In genomic region chr3:99266752-99267303, GRCm38 (mm10) we compare ENCODE assay signal across 16 mouse cellular contexts. TPM values are rescaled to one million over a fixed set of nuclear protein-coding genes. Genes with fewer than 3 reads are reported as not detected.
"Had no signal": no experiment of that assay in that cellular context is flagged by ENCODE, and none has a peak within 500 bp of the region (broad histone marks: within the 10 kb centered on the region; RNA-seq: fewer than 3 reads in every experiment).

No protein-coding gene starts in this region.

- H3K27ac ChIP-seq: liver, embryonic 14.5 days; stomach, embryonic 15.5 days had no signal

- ATAC-seq: intestine, postnatal 0 days; midbrain, embryonic 16.5 days had no signal

- DNase-seq: kidney, adult 8-10 months; kidney, postnatal 25 days; layer of hippocampus, adult 9-11 months; layer of hippocampus, postnatal 36 days; left cerebral cortex, postnatal 4 days; lung, adult 18-20 months; lung, postnatal 36 days; right cerebral cortex, postnatal 14 days; thymus, adult 2 months; thymus, postnatal 25 days had no signal

- H3K4me1 ChIP-seq: stomach, embryonic 15.5 days had no signal

- H3K9ac ChIP-seq: liver, embryonic 14.5 days; stomach, embryonic 15.5 days had no signal

- H3K9me3 ChIP-seq: stomach, embryonic 15.5 days had no signal

- H3K4me3 ChIP-seq: stomach, embryonic 15.5 days had no signal

- H3K36me3 ChIP-seq: stomach, embryonic 15.5 days had no signal

- H3K4me2 ChIP-seq: stomach, embryonic 15.5 days had no signal

RNA-seq across cellular contexts. Expression of gene Tbx15, which starts 26.6 kb away (rescaled TPM):
- total RNA-seq: megakaryocyte progenitor cell, adult 5-6 weeks had no signal
- polyA plus RNA-seq: intestine, postnatal 0 days; spleen, adult 2 months had no signal
